Mouse (Mus musculus): ENCODE measurements at regions not wholly inside any gene's neighbourhood (a gene's known extent, or its start where the extent isn't known, plus 50 kb on each side); places are given as distances from the start of the nearest gene placed in this dataset.

GRCm38 (mm10) chrX:11574354-11574753 lies 246.7 kb downstream of the H2al1j start:
- DNase-seq = peak; percentile 14

- no peak for DNase-seq
Observed at GRCm38 (mm10) chrX:11575571-11575970, 247.9 kb downstream of the H2al1j start.

GRCm38 (mm10) chrX:11576287-11576686 lies 248.7 kb downstream of the H2al1j start:
- no peak for DNase-seq

DNA sequence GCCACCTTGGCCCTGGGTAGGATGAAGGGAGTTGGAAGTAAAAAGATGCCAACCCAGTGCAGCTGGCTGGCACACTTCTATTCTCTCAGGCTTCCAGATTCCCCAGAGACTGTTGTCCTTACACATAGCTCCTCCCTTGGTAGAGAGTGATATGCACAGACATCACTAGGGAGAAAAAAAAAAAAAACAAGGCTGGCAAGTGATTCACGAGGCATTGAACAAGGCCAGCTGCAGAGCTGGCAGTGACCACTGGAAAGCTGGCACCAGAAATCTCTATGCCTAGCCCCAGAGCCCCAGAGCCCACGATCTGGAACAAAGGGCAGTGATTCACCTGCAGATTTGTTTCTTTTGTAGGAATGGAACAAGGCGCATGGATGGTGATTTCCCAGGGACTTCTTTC lies 249.7 kb downstream of the H2al1j start:
- no peak for DNase-seq

DNA sequence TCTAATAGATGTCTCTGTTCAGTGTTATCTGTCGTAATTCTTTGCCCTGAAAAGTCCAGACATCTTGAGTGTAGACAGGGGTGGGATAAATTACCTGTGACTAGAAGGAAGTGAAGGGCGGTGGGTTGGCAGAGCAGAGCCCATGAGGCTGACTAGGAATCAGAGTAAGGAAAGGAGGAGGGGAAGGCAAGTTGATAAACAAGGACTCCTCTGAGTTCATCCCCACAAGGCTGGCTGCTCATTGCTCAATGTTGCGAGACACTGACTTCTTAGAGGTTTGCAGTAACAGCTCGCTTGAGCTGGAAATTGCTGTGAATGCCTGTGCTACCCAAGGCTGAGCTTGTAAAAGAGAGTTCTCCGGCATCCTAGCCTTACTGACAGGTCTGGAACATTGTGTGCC lies 257.7 kb downstream of the H2al1j start:
- no peak for DNase-seq

GRCm38 (mm10) chrX:11591391-11592187 lies 264.0 kb downstream of the H2al1j start:
- peak; percentile 24 for DNase-seq

DNA sequence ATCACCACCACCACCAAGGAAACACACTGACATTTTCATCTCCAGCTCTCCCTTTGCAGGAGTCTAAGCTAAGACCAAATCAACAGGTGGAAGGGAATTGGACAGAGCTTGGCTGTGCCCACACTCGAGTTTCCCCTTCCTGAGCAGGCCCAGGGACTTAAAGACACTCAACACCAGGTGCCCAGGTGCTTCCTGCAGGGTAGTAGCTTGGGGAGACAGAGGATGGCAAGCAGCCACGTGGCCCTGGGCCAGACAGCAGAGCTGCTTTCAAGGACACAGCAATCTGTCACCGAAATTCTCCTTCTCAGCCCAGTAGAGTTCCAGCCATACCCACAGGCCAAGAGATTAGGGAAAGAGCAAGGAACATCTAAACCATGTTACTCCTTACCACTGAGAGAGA lies 266.9 kb downstream of the H2al1j start:
- peak; percentile 53 for DNase-seq

DNA sequence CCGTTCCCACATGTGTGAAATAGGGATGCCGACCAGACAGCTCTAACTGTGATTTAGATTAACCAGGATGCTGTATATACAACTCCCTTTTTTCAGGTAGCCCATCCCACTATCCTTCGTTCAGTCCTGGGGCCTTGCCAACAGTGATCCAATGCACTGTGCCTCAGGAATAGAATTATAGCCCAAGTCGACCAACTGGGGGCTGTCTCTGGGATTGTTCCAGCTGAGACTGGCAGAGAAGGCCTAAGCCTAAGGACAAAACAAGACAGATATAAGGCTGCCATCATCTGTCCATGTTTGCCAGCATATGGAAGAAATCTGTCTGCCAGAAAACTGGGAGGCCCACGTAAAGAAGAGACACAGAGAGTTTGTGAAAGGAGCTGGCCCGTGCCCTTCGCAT lies 269.9 kb downstream of the H2al1j start:
- DNase-seq = no peak

- peak; percentile 68 for DNase-seq
Observed at GRCm38 (mm10) chrX:11614237-11614636, 286.6 kb downstream of the H2al1j start.

DNA sequence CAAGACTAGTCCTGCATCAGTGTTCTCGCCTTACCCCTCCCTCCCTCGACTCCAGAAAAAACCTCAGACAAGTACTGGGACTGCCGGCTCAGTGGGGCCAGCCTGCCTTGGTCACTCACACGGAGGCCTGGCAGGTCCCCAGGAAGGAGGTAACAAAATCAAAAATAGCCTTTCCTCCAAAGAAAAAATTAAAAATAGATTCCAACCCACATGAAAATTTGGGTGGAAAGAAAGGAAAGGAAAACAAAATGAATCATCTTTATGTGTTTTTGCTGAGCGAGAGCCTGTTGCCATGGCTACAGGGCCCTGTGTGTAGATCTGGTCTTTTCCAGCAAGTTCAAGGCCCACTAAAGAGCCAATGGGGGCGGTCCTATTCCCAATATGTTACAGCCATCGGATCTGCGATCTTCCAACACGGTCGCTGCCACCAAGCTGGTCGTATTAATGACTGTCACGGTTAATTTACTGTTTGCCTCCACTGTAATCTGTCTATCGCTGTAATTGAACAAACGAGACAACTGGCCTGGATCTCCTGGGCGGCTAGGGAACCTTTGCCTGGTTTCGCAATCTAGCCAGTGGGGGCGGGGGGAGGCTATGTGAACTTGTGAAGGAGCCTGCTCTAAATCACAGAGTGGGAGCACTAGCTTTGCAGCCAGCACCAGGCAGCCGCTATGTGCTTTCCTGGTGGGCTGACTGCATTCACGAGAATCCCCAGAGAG lies 293.6 kb downstream of the H2al1j start:
- DNase-seq = peak; percentile 50

- DNase-seq = no peak
Observed at GRCm38 (mm10) chrX:11626274-11626878, 298.8 kb downstream of the H2al1j start.

GRCm38 (mm10) chrX:11629362-11629761 lies 301.7 kb downstream of the H2al1j start:
- DNase-seq = no peak

- DNase-seq = peak; percentile 49
Observed at GRCm38 (mm10) chrX:11629906-11630305, 302.3 kb downstream of the H2al1j start.

GRCm38 (mm10) chrX:11631186-11631913 lies 303.7 kb downstream of the H2al1j start:
- DNase-seq = no peak

- no peak for DNase-seq
Observed at GRCm38 (mm10) chrX:11632011-11632410, 304.4 kb downstream of the H2al1j start.

DNA sequence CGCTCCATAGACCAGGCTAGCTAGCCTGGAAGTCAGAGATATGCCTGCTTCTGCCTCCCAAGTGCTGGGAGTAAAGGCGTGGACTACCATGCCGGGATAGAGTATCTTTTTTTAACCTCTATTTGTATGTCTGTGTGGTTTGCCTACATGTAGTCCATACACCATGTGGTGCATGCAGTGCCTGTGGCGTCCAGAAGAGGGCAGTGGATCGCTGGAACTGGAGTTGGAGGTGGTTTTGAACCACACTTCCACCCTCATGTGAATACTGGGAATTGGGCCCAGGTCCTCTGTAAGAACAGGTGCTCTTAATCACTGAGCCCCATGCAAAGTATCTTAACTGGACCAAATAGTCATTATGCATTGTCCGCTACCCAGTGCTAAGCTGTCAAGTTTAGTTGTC lies 306.2 kb downstream of the H2al1j start:
- peak; percentile 39 for DNase-seq

- DNase-seq = no peak
Observed at GRCm38 (mm10) chrX:11644484-11644883, 316.9 kb downstream of the H2al1j start.

GRCm38 (mm10) chrX:11646681-11647526 lies 319.3 kb downstream of the H2al1j start:
- no peak for DNase-seq

DNA sequence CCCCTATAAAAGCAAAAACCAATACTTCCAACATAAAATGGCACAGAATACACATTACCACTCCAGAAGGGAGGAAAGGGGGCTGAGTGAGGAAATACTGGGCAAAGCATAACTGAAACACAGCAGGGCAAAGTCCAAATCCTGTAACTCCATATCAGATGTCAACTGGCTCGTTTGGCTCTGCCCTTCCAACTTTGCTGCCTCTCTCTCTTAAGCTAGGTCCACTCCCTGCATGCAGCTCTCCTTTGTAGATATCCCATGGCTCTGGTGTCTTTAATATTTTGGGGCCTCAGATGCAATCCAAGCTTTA lies 319.9 kb downstream of the H2al1j start:
- DNase-seq = no peak

GRCm38 (mm10) chrX:11653336-11653735 lies 325.7 kb downstream of the H2al1j start:
- DNase-seq = no peak

DNA sequence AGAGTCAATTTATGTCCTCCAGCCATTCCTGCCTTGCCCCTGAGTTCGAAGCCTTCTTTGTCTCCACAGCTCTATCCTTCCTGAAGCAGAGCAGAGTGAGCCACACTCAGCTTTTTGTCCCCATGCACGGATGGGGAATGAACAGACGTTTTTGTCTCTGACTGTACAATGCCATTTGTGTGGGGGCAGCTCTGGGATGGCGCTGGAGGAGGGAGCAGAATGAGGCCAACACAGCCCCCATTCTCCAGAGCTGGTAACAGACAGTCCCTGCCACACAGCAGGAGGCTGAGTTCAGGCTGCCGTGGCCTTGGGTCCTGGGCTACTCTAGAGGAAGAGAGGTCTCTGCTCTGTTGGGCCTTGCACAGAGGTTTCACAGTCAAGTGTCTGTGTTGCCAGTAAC lies 327.4 kb downstream of the H2al1j start:
- no peak for DNase-seq

GRCm38 (mm10) chrX:11655466-11655865 lies 327.8 kb downstream of the H2al1j start:
- no peak for DNase-seq

Data from heart, postnatal 4 days (tissue).